Comparison of ENCODE assay signal across 9 mouse cellular contexts in genomic region chr8:11399706-11400105, GRCm38 (mm10).
DNase-seq lines count a peak whose midpoint lies in the region; ATAC-seq and TF ChIP-seq lines count a peak whose summit lies in the region.
"Had no signal": no experiment of that assay in that cellular context is flagged by ENCODE, and none has a peak within 500 bp of the region (broad histone marks: within the 10 kb centered on the region; RNA-seq: fewer than 3 reads in every experiment).

No protein-coding gene starts in this region.

- no peaks in the 10 kb centered on the region for H3K27me3 ChIP-seq in heart, embryonic 13.5 days (replicated peaks)
- no peaks in the 10 kb centered on the region for H3K27me3 ChIP-seq in lung, embryonic 16.5 days (ENCODE audit: control insufficient read depth, insufficient read depth, low read depth, low read length)
- no peaks in the 10 kb centered on the region for H3K27me3 ChIP-seq in stomach, embryonic 15.5 days (replicated peaks)

- intact Hi-C loops in heart, postnatal 36 days (cut with DNase I), result no loop called here

- no peak for TF ChIP-seq CTCF in embryonic fibroblast, embryonic 13.5 days (IDR thresholded peaks at IDR 0.05; ENCODE audit: borderline replicate concordance, insufficient read depth, low read length)

- no peak for TF ChIP-seq POLR2A in embryonic fibroblast, embryonic 13.5 days (IDR thresholded peaks at IDR 0.05; ENCODE audit: low read depth, low read length)

- 59% methylated on average over 8 of the region's 8 CpGs for WGBS in heart, embryonic 13.5 days
- 21% methylated on average over 8 of the region's 8 CpGs for WGBS in lung, embryonic 16.5 days
- WGBS in stomach, embryonic 15.5 days, result 26% methylated on average over 8 of the region's 8 CpGs

- ATAC-seq in heart, embryonic 13.5 days (ENCODE audit: extremely low read depth, insufficient number of reproducible peaks, low FRiP score, low TSS enrichment), result no peak
- peak; percentile 34 for ATAC-seq in lung, embryonic 16.5 days (ENCODE audit: low read depth)
- ATAC-seq in stomach, embryonic 15.5 days (ENCODE audit: insufficient read depth, low FRiP score, low read depth), result no peak

- no peak for DNase-seq in heart, postnatal 36 days
- DNase-seq in lung, postnatal 36 days, result no peak
- DNase-seq in thymus, postnatal 0 days (ENCODE audit: low spot score), result no peak
- no peak for DNase-seq in cerebellum, adult 18-20 months
- DNase-seq: cerebellum, postnatal 36 days had no signal

- peaks cover 38% of the 10 kb centered on the region for H3K4me1 ChIP-seq in heart, embryonic 13.5 days
- H3K4me1 ChIP-seq in lung, embryonic 16.5 days (replicated peaks; ENCODE audit: control insufficient read depth, insufficient read depth, low read length), result peaks cover 40% of the 10 kb centered on the region
- H3K4me1 ChIP-seq in embryonic fibroblast, embryonic 13.5 days (ENCODE audit: control insufficient read depth, insufficient read depth, low read length), result peaks cover 11% of the 10 kb centered on the region
- peaks cover 18% of the 10 kb centered on the region for H3K4me1 ChIP-seq in stomach, embryonic 15.5 days

- no peak overlapping the region for H3K4me2 ChIP-seq in heart, embryonic 13.5 days
- H3K4me2 ChIP-seq in lung, embryonic 16.5 days (ENCODE audit: low read depth, low read length), result no peak overlapping the region
- H3K4me2 ChIP-seq in stomach, embryonic 15.5 days, result no peak overlapping the region

- peak overlapping the region; percentile 68 for H3K27ac ChIP-seq in heart, embryonic 13.5 days (replicated peaks)
- peak overlapping the region; percentile 89 for H3K27ac ChIP-seq in lung, embryonic 16.5 days (ENCODE audit: low read length)
- peak overlapping the region; percentile 84 for H3K27ac ChIP-seq in embryonic fibroblast, embryonic 13.5 days (ENCODE audit: insufficient read depth, low read length)
- peak overlapping the region; percentile 80 for H3K27ac ChIP-seq in stomach, embryonic 15.5 days

- H3K9me3 ChIP-seq in heart, embryonic 13.5 days, result no peaks in the 10 kb centered on the region
- no peaks in the 10 kb centered on the region for H3K9me3 ChIP-seq in lung, embryonic 16.5 days (ENCODE audit: control insufficient read depth, low read length)
- no peaks in the 10 kb centered on the region for H3K9me3 ChIP-seq in stomach, embryonic 15.5 days

- no peak overlapping the region for H3K4me3 ChIP-seq in heart, embryonic 13.5 days
- no peak overlapping the region for H3K4me3 ChIP-seq in lung, embryonic 16.5 days (ENCODE audit: low read length)
- H3K4me3 ChIP-seq in embryonic fibroblast, embryonic 13.5 days (ENCODE audit: insufficient read depth, low read length), result no peak overlapping the region
- H3K4me3 ChIP-seq in stomach, embryonic 15.5 days (replicated peaks), result no peak overlapping the region

- H3K36me3 ChIP-seq in heart, embryonic 13.5 days, result peaks cover 45% of the 10 kb centered on the region
- peaks cover 15% of the 10 kb centered on the region for H3K36me3 ChIP-seq in lung, embryonic 16.5 days (ENCODE audit: control insufficient read depth, insufficient read depth, low read length)
- H3K36me3 ChIP-seq in stomach, embryonic 15.5 days, result 0 out of 2 replicates have a peak, but pooled peaks cover 2% of the 10 kb centered on the region

- H3K9ac ChIP-seq in heart, embryonic 13.5 days, result 0 out of 2 replicates have a peak overlapping the region, but pooled peaks have one; percentile 33
- H3K9ac ChIP-seq in lung, embryonic 16.5 days (ENCODE audit: low read length), result peak overlapping the region; percentile 31; the same call in 1 of the 2 replicates
- H3K9ac ChIP-seq in stomach, embryonic 15.5 days, result no peak overlapping the region
